Comparison of ENCODE assay signal across 26 mouse cellular contexts in genomic region chr13:96709269-96710233, GRCm38 (mm10). TPM values are rescaled to one million over a fixed set of nuclear protein-coding genes. Genes with fewer than 3 reads are reported as not detected.
DNase-seq lines count a peak whose midpoint lies in the region; ATAC-seq and TF ChIP-seq lines count a peak whose summit lies in the region.
"Had no signal": no experiment of that assay in that cellular context is flagged by ENCODE, and none has a peak within 500 bp of the region (broad histone marks: within the 10 kb centered on the region; RNA-seq: fewer than 3 reads in every experiment).

No protein-coding gene starts in this region.

- H3K4me3 ChIP-seq in bone marrow macrophage, adult 2 months (ENCODE audit: insufficient read depth, low read length), result no peak overlapping the region
- peak overlapping the region in 1 of 2 experiments; percentile 6; a peak in 1 of 4 replicates for H3K4me3 ChIP-seq in liver, embryonic 14.5 days (ENCODE audit: insufficient read depth in 1 of 2, low read depth in 2 of 2, low read length in 2 of 2)
- H3K4me3 ChIP-seq in hindbrain, embryonic 10.5 days, result no peak overlapping the region
- H3K4me3 ChIP-seq: embryonic facial prominence, embryonic 15.5 days; heart, embryonic 10.5 days had no signal

- TF ChIP-seq POLR2A in bone marrow macrophage, adult 2 months (IDR thresholded peaks at IDR 0.05; ENCODE audit: borderline replicate concordance, low read depth, low read length), result no peak

- H3K27ac ChIP-seq in bone marrow macrophage, adult 2 months (ENCODE audit: insufficient read depth, low read depth, low read length), result peak overlapping the region; percentile 52
- H3K27ac ChIP-seq in liver, embryonic 14.5 days, result peak overlapping the region; percentile 54
- no peak overlapping the region for H3K27ac ChIP-seq in hindbrain, embryonic 10.5 days
- H3K27ac ChIP-seq: embryonic facial prominence, embryonic 15.5 days; heart, embryonic 10.5 days; hindbrain, embryonic 14.5 days had no signal

- no peaks in the 10 kb centered on the region for H3K27me3 ChIP-seq in liver, embryonic 14.5 days (ENCODE audit: control insufficient read depth, insufficient read depth, low read length)
- no peaks in the 10 kb centered on the region for H3K27me3 ChIP-seq in hindbrain, embryonic 10.5 days (ENCODE audit: insufficient read depth, poor library complexity, severe bottlenecking)
- H3K27me3 ChIP-seq: embryonic facial prominence, embryonic 15.5 days had no signal

- peak; percentile 99 for ATAC-seq in liver, embryonic 14.5 days (ENCODE audit: insufficient read depth)
- ATAC-seq in megakaryocyte progenitor cell, adult 5-6 weeks (replicated peaks; ENCODE audit: poor library complexity), result peak; percentile 50; the same call in 1 of the 2 replicates
- ATAC-seq: forebrain, embryonic 16.5 days had no signal

- TF ChIP-seq EP300 in liver, embryonic 14.5 days (IDR thresholded peaks at IDR 0.05; ENCODE audit: low read depth), result peak; percentile 74

- H3K9me3 ChIP-seq in liver, embryonic 14.5 days (ENCODE audit: control insufficient read depth, low read length), result no peaks in the 10 kb centered on the region
- H3K9me3 ChIP-seq in hindbrain, embryonic 10.5 days, result no peaks in the 10 kb centered on the region
- H3K9me3 ChIP-seq: embryonic facial prominence, embryonic 15.5 days; heart, embryonic 10.5 days had no signal

- no peaks in the 10 kb centered on the region for H3K36me3 ChIP-seq in liver, embryonic 14.5 days (replicated peaks; ENCODE audit: control insufficient read depth, insufficient read depth, low read depth)
- no peaks in the 10 kb centered on the region for H3K36me3 ChIP-seq in hindbrain, embryonic 10.5 days
- H3K36me3 ChIP-seq: embryonic facial prominence, embryonic 15.5 days; heart, embryonic 10.5 days had no signal

- TF ChIP-seq CTCF in bone marrow macrophage, adult 2 months (IDR thresholded peaks at IDR 0.05; ENCODE audit: low read depth, low read length), result no peak
- no peak for TF ChIP-seq CTCF in liver, embryonic 14.5 days (IDR thresholded peaks at IDR 0.05; ENCODE audit: low read depth)

- peak; percentile 54 for DNase-seq in liver
- DNase-seq in liver, embryonic 14.5 days (ENCODE audit: low read depth in 3 of 3, low spot score in 3 of 3), result peak; percentile 28 to 44 (median 31)
- no peak for DNase-seq in kidney, postnatal 14 days
- DNase-seq in hindbrain, embryonic 10.5 days (ENCODE audit: low spot score), result no peak
- no peak for DNase-seq in adrenal gland, adult 2 months
- no peak for DNase-seq in lung, postnatal 10 days
- DNase-seq: adrenal gland, postnatal 25 days; cerebellum, adult 11 months; cerebellum, adult 8-10 months; cerebellum, postnatal 14 days; embryo, embryonic 11 days; gastrocnemius, postnatal 10 days; heart, adult 18-20 months; heart, postnatal 10 days; heart, postnatal 4 days had no signal

- H3K9ac ChIP-seq in liver, embryonic 14.5 days (replicated peaks), result no peak overlapping the region
- H3K9ac ChIP-seq: embryonic facial prominence, embryonic 15.5 days; hindbrain, embryonic 14.5 days had no signal

- peaks cover 8% of the 10 kb centered on the region for H3K4me1 ChIP-seq in bone marrow macrophage, adult 2 months (ENCODE audit: control insufficient read depth, insufficient read depth, low read length)
- peaks cover 11% of the 10 kb centered on the region in 2 experiments for H3K4me1 ChIP-seq in liver, embryonic 14.5 days (replicated peaks; ENCODE audit: control insufficient read depth in 2 of 2, insufficient read depth in 2 of 2, low read length in 1 of 2)
- no peaks in the 10 kb centered on the region for H3K4me1 ChIP-seq in hindbrain, embryonic 10.5 days (replicated peaks)
- H3K4me1 ChIP-seq: embryonic facial prominence, embryonic 15.5 days; heart, embryonic 10.5 days had no signal

- 32% methylated on average over 8 of the region's 8 CpGs for WGBS in liver, embryonic 14.5 days (ENCODE audit: insufficient replicate concordance)
- 83% methylated on average over 8 of the region's 8 CpGs for WGBS in hindbrain, embryonic 10.5 days

- peak overlapping the region; percentile 21 for H3K4me2 ChIP-seq in liver, embryonic 14.5 days (ENCODE audit: low read depth)
- H3K4me2 ChIP-seq: embryonic facial prominence, embryonic 15.5 days; hindbrain, embryonic 14.5 days had no signal

RNA-seq across cellular contexts. Expression of gene Ankrd31, which starts 38.5 kb away (rescaled TPM):
- polyA plus RNA-seq in bone marrow macrophage, adult 2 months (2012; ENCODE audit: insufficient read depth, insufficient read length, missing spikeins), result not detected in 2 replicates
- polyA plus RNA-seq in liver, embryonic 14.5 days (2012; rRNA removed), result 0.02 and 0.03 TPM in 2 replicates
- polyA plus RNA-seq in liver, embryonic 14.5 days (2014; fragmentation: Nextera tagmentation; extraction: Ambion mirVana), result 0.03 TPM in 1 of 2 replicates, not detected in the other
- total RNA-seq in megakaryocyte progenitor cell, adult 5-6 weeks (2015), result not detected in 2 replicates
- total RNA-seq in megakaryocyte progenitor cell, adult 5-6 weeks (2017), result not detected in 2 replicates
- not detected in 2 replicates for polyA plus RNA-seq in hindbrain, embryonic 10.5 days (2016; fragmentation: Nextera tagmentation; extraction: Ambion mirVana)
- total RNA-seq in adrenal gland, adult 2 months (2021), result under 1 TPM in 1 of 2 experiments, not detected in 1; 0.17 TPM
- not detected in 2 replicates for polyA plus RNA-seq in adrenal gland, adult 2 months (2012; rRNA removed)
- total RNA-seq: adrenal gland, postnatal 25 days; common myeloid progenitor, adult 5-6 weeks; gastrocnemius, postnatal 10 days; gastrocnemius, postnatal 4 days; heart, adult 18-20 months; heart, postnatal 10 days; heart, postnatal 4 days had no signal
- polyA plus RNA-seq: embryonic facial prominence, embryonic 11.5 days; embryonic facial prominence, embryonic 15.5 days; forebrain, embryonic 11.5 days; forebrain, embryonic 16.5 days; heart, embryonic 10.5 days; heart, embryonic 14.5 days; hindbrain, embryonic 14.5 days had no signal

RNA-seq across cellular contexts. Expression of gene Hmgcr, which starts 38.8 kb away (rescaled TPM):
- 19.5 and 26.5 TPM in 2 replicates for polyA plus RNA-seq in bone marrow macrophage, adult 2 months (2012; ENCODE audit: insufficient read depth, insufficient read length, missing spikeins)
- 26.7 and 36.8 TPM in 2 replicates for polyA plus RNA-seq in liver, embryonic 14.5 days (2012; rRNA removed)
- 80.0 and 85.9 TPM in 2 replicates for polyA plus RNA-seq in liver, embryonic 14.5 days (2014; fragmentation: Nextera tagmentation; extraction: Ambion mirVana)
- total RNA-seq in megakaryocyte progenitor cell, adult 5-6 weeks (2015), result 32.8 and 36.9 TPM in 2 replicates
- 45.5 and 48.1 TPM in 2 replicates for total RNA-seq in megakaryocyte progenitor cell, adult 5-6 weeks (2017)
- 146 and 156 TPM in 2 replicates for polyA plus RNA-seq in hindbrain, embryonic 10.5 days (2016; fragmentation: Nextera tagmentation; extraction: Ambion mirVana)
- 100 to 1,000 TPM in 1 of 2 experiments, 10 to 100 TPM in 1; 33.6 to 276 TPM for total RNA-seq in adrenal gland, adult 2 months (2021)
- polyA plus RNA-seq in adrenal gland, adult 2 months (2012; rRNA removed), result 16.3 and 40.0 TPM in 2 replicates

Comparison
In these comparisons a context has a peak if more than half of its experiments do, and no peak if none do; other contexts are left out.
1. DNase-seq: peak in liver (single experiment) and liver, embryonic 14.5 days (3 of 3); none in kidney, postnatal 14 days (single experiment), hindbrain, embryonic 10.5 days (single experiment), adrenal gland, adult 2 months (single experiment) and lung, postnatal 10 days (single experiment).